Mouse (Mus musculus) kidney, postnatal 0 days (tissue): ENCODE measurements around the gene Plxnc1. TPM values are rescaled to one million over a fixed set of nuclear protein-coding genes. Genes with fewer than 3 reads are reported as not detected.

Experiments
- ATAC-seq: fragments of 200-750 bp; cut with Nextera tagmentation; replicated peaks from 2 replicates; pipeline ENCODE4 v1.8.0; 2017; ENCODE audit warnings: low read depth, moderate number of reproducible peaks, moderate TSS enrichment, moderate library complexity; ENCODE audit not compliant: low FRiP score
- DNase-seq: peaks from one replicate; pipeline ENCODE4 v3.0.0-alpha.2; 2016; ENCODE audit warnings: low spot score
- H3K27ac ChIP-seq: fragments of 300-500 bp; sonication (generic); 2 replicates; pipeline ENCODE4 v1.5.1; 2014; ENCODE audit warnings: mild to moderate bottlenecking
- H3K27me3 ChIP-seq: fragments of 300-500 bp; sonication (generic); 2 replicates; pipeline ENCODE4 v1.6.1; 2014; ENCODE audit warnings: low read length, mixed read lengths; ENCODE audit not compliant: insufficient read depth
- H3K36me3 ChIP-seq: fragments of 300-500 bp; sonication (generic); 2 replicates; pipeline ENCODE4 v1.6.1; 2014; ENCODE audit warnings: low read length, mixed read lengths; ENCODE audit not compliant: insufficient read depth
- H3K4me1 ChIP-seq: fragments of 300-500 bp; sonication (generic); replicated peaks from 2 replicates; pipeline ENCODE4 v1.6.1; 2014; ENCODE audit warnings: antibody characterized with exemption, low read length, mixed read lengths; ENCODE audit not compliant: insufficient read depth
- H3K4me2 ChIP-seq: fragments of 300-500 bp; sonication (generic); 2 replicates; pipeline ENCODE4 v1.6.1; 2014; ENCODE audit warnings: mild to moderate bottlenecking, low read length, moderate library complexity, mixed read lengths
- H3K4me3 ChIP-seq: fragments of 300-500 bp; sonication (generic); replicated peaks from 2 replicates; pipeline ENCODE4 v1.5.1; 2014; ENCODE audit warnings: low read depth, low read length
- H3K9ac ChIP-seq: fragments of 300-500 bp; sonication (generic); 2 replicates; pipeline ENCODE4 v1.6.1; 2014; ENCODE audit warnings: low read depth, low read length
- H3K9me3 ChIP-seq: fragments of 300-500 bp; sonication (generic); replicated peaks from 2 replicates; pipeline ENCODE4 v1.6.1; 2016; ENCODE audit warnings: low read length, inconsistent platforms, mixed read lengths
- CTCF ChIP-seq: IDR thresholded peaks from 2 replicates; pipeline ENCODE4 v1.5.1; 2016; ENCODE audit warnings: antibody characterized with exemption, low read depth, mild to moderate bottlenecking, moderate library complexity
- WGBS: fragments of 180-500 bp; shearing (Covaris S2); extraction: QIAGEN DNeasy Blood & Tissue Kit; methylation state at CpG from one replicate; pipeline ENCODE4 v1.1.7; 2014; 5-methylcytosine and 5-hydroxymethylcytosine counted together
- polyA plus RNA-seq: library from polyadenylated mRNA; unstranded; fragments of >200 nt; fragmentation: Nextera tagmentation; extraction: Ambion mirVana; gene quantifications from 2 replicates; pipeline ENCODE4 v1.2.1, GENCODE M21; 2015

The Plxnc1 gene
- polyA plus RNA-seq, 1 experiment from 2014 or later: 1.3 TPM

DNA sequence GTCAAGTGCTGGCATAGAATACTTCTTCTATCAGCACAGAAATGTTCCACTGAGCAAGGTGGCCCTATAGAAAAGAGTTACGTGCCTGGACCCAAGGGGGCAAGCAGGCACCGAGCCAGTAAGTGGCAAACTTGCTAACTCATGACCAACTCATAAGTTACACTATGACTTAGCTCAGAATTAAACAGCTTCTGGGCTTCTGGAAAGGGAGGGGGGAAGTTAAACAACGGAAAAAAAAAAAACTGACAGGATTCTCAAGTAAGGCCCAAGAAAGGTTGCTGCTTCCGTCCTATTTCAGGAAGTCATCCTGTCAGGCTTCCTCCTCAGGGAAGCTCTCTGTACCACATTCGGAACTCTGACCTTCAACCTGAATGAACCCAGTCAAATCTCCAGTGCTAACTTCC, 31.3 kb downstream of the Plxnc1 start:
- no peak overlapping the region for H3K4me2 ChIP-seq
- H3K9me3 ChIP-seq: no peaks in the 10 kb centered on the region
- H3K4me3 ChIP-seq: no peak overlapping the region
- no peaks in the 10 kb centered on the region for H3K27me3 ChIP-seq
- no peak for DNase-seq
- WGBS: 55% methylated on average over 5 of the region's 5 CpGs
- no peaks in the 10 kb centered on the region for H3K36me3 ChIP-seq
- no peak overlapping the region for H3K9ac ChIP-seq
- no peaks in the 10 kb centered on the region for H3K4me1 ChIP-seq
- no peak overlapping the region for H3K27ac ChIP-seq
- no peak for TF ChIP-seq CTCF
- no peak for ATAC-seq

DNA sequence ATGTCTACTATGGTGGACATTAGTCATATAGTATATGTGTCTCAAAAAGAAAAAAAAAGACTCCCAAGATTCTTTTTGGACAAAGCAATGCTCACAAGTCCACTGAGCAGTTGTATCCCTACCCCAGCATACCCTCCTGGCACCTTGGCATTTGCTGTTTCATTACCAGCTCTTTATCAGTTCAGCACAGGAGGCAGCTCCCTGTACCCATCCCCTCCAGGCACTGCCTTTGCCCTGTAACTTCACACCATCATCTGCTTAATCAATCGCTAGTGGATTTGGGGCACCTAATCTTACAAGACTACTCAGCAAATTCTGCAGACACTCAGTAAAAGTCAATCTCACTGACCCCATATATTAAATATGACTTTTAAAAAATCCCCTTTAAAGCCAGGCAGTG, 32.1 kb downstream of the Plxnc1 start:
- no peak for ATAC-seq
- Histone ChIP-seq H3K4me3 (no peak overlapping the region), H3K4me1 (no peaks in the 10 kb centered on the region), H3K27me3 (no peaks in the 10 kb centered on the region), H3K4me2 (no peak overlapping the region), H3K27ac (no peak overlapping the region), H3K36me3 (no peaks in the 10 kb centered on the region), H3K9me3 (no peaks in the 10 kb centered on the region), H3K9ac (no peak overlapping the region)
- TF ChIP-seq CTCF: no peak
- 94% methylated on average over 1 of the region's 1 CpGs for WGBS
- no peak for DNase-seq

DNA sequence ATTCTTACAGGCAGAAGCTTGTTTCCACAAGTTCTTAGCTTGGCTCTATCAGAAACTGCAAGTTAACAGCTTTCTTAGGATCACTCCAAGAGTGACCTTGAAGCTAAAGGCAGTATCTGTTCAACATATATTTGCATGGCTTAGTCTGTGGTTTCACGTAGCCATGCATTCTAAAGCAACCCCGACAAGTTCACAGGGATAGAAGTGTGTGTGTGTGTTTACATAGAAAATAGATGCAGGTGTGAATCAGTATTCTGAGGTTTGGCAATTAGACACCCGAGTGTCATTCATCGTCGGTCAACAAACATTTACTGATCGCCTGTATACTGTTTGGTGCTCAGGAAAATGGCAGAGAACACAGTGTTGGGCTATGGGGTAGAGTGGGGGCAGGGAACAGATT, 33.5 kb downstream of the Plxnc1 start:
- Histone ChIP-seq H3K4me2 (no peak overlapping the region), H3K4me1 (no peaks in the 10 kb centered on the region), H3K9me3 (no peaks in the 10 kb centered on the region), H3K36me3 (no peaks in the 10 kb centered on the region), H3K27me3 (no peaks in the 10 kb centered on the region), H3K4me3 (no peak overlapping the region), H3K27ac (no peak overlapping the region), H3K9ac (no peak overlapping the region)
- TF ChIP-seq CTCF: no peak
- no peak for DNase-seq
- no peak for ATAC-seq
- WGBS: 88% methylated on average over 6 of the region's 6 CpGs

DNA sequence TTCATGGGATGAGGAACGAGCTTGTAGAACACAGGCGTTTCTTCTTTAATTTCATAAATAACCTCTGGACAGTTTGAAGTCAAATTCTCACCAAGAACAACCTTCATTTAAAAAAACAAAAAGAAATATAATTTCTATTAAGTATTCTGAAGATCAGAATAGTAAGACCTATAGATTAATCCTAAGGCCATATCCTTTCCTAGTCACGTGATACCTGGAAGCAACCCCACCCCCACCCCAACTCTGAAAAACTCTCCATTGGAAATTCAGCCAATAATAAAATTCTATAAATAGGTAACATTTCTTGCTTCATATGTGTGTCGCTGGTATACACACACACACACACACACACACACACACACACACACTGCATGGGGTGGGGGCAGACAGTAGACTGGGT, 34.1 kb downstream of the Plxnc1 start:
- H3K4me2 ChIP-seq: no peak overlapping the region
- no peak for TF ChIP-seq CTCF

DNA sequence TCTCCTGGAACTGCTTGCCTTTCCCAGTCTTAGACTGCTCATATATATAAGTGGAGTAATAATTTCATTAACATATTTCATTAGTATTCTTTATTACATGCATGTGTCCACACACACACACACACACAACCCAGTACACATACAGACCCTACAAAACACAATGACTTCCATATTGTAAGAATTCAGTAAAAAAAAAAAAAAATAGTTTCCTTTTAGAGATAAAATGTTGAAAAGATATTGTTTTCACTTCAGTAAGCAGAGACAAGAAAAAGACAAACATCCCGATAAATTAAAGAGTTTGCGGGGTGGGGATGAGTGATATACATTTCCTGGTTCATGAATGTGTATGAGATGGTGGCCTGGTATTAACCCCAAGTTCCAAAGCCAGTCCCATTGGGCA, 34.8 kb downstream of the Plxnc1 start:
- WGBS: 84% methylated on average over 2 of the region's 2 CpGs
- Histone ChIP-seq H3K36me3 (no peaks in the 10 kb centered on the region), H3K9ac (no peak overlapping the region), H3K4me2 (no peak overlapping the region), H3K27me3 (no peaks in the 10 kb centered on the region), H3K4me3 (no peak overlapping the region), H3K27ac (no peak overlapping the region), H3K4me1 (no peaks in the 10 kb centered on the region), H3K9me3 (no peaks in the 10 kb centered on the region)
- no peak for TF ChIP-seq CTCF
- ATAC-seq: no peak
- no peak for DNase-seq

More for the DNA sequence above, 34.1 kb downstream of the Plxnc1 start:
- H3K4me1 ChIP-seq: no peaks in the 10 kb centered on the region
- no peaks in the 10 kb centered on the region for H3K9me3 ChIP-seq
- no peaks in the 10 kb centered on the region for H3K36me3 ChIP-seq
- H3K4me3 ChIP-seq: no peak overlapping the region
- no peaks in the 10 kb centered on the region for H3K27me3 ChIP-seq
- no peak overlapping the region for H3K9ac ChIP-seq
- DNase-seq (no peak), ATAC-seq (no peak)
- WGBS: 90% methylated on average over 4 of the region's 4 CpGs
- no peak overlapping the region for H3K27ac ChIP-seq

DNA sequence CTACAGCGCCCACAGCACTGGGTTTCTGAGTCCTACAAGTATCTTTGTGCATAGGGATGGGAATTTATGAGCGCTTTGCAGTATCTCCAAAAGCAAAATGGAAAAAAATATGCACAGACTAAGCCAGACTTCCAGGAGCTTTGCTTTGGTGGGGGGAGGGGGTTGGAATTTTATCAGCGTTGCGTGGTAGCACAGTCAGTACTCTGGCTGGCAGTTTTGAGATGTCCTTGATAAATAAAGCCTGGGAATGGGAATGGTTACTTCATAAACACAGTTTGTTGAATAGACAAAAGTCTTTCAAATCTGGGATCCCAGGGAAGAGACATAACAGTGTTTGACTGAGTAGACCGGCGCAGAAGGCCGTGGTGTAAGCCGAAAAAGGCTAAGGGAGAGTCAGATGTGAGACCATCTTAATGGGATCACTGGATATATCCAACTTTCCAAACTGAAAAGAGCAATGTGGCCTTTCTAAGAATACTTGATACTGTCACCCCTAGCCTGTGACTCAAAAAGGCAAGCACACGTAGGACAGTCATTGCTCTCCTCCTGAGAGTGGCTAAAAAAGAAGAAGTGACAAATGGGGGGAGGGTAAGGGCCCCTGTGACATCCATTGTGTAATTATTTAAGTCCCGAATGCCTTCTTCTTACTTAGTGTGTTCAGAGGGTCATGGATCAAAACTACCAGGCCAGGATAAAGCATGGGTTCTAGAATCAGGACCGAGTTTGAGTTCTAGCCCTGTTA, 35.5 kb downstream of the Plxnc1 start:
- Histone ChIP-seq H3K4me1 (no peaks in the 10 kb centered on the region), H3K9ac (no peak overlapping the region), H3K36me3 (no peaks in the 10 kb centered on the region), H3K9me3 (no peaks in the 10 kb centered on the region), H3K4me2 (no peak overlapping the region), H3K4me3 (no peak overlapping the region), H3K27me3 (no peaks in the 10 kb centered on the region), H3K27ac (no peak overlapping the region)
- WGBS: 89% methylated on average over 11 of the region's 11 CpGs
- ATAC-seq (no peak), DNase-seq (no peak)
- TF ChIP-seq CTCF: no peak
